Mouse (Mus musculus) midbrain, embryonic 14.5 days (tissue): ENCODE measurements around the gene Il3. TPM values are rescaled to one million over a fixed set of nuclear protein-coding genes. Genes with fewer than 3 reads are reported as not detected.

Experiments
- ATAC-seq: fragments of 200-750 bp; cut with Nextera tagmentation; 2 replicates; pipeline ENCODE4 v1.8.0; 2017; ENCODE audit warnings: moderate number of reproducible peaks, moderate library complexity; ENCODE audit not compliant: low FRiP score, low TSS enrichment
- DNase-seq: peaks from one replicate; pipeline ENCODE4 v3.0.0-alpha.2; 2015
- H3K27ac ChIP-seq: fragments of 300-500 bp; sonication (generic); replicated peaks from 2 replicates; pipeline ENCODE4 v1.5.1; 2014; ENCODE audit warnings: mild to moderate bottlenecking, low read depth, low read length, moderate library complexity
- H3K27me3 ChIP-seq: fragments of 300-500 bp; sonication (generic); 2 replicates; pipeline ENCODE4 v1.6.1; 2014; ENCODE audit warnings: low read length, control low read depth, mixed read lengths; ENCODE audit not compliant: control insufficient read depth, insufficient read depth
- H3K36me3 ChIP-seq: fragments of 300-500 bp; sonication (generic); 2 replicates; pipeline ENCODE4 v1.6.1; 2014; ENCODE audit warnings: low read length, control low read depth; ENCODE audit not compliant: control insufficient read depth, insufficient read depth
- H3K4me1 ChIP-seq: fragments of 300-500 bp; sonication (generic); 2 replicates; pipeline ENCODE4 v1.6.1; 2014; ENCODE audit warnings: mild to moderate bottlenecking, antibody characterized with exemption, low read length, control low read depth; ENCODE audit not compliant: control insufficient read depth, insufficient read depth
- H3K4me2 ChIP-seq: fragments of 300-500 bp; sonication (generic); 2 replicates; pipeline ENCODE4 v1.6.1; 2014; ENCODE audit warnings: mild to moderate bottlenecking, low read length, moderate library complexity
- H3K4me3 ChIP-seq: fragments of 300-500 bp; sonication (generic); replicated peaks from 2 replicates; pipeline ENCODE4 v1.5.1; 2014; ENCODE audit warnings: low read depth, low read length
- H3K9ac ChIP-seq: fragments of 300-500 bp; sonication (generic); replicated peaks from 2 replicates; pipeline ENCODE4 v1.6.1; 2014; ENCODE audit warnings: mild to moderate bottlenecking, low read length, moderate library complexity
- H3K9me3 ChIP-seq: fragments of 300-500 bp; sonication (generic); 2 replicates; pipeline ENCODE4 v1.6.1; 2016; ENCODE audit warnings: low read length, control low read depth, mixed read lengths; ENCODE audit not compliant: control insufficient read depth
- WGBS: fragments of 180-500 bp; shearing (Covaris S2); extraction: QIAGEN DNeasy Blood & Tissue Kit; methylation state at CpG from one replicate; pipeline ENCODE4 v1.1.7; 2014; 5-methylcytosine and 5-hydroxymethylcytosine counted together
- polyA plus RNA-seq: library from polyadenylated mRNA; unstranded; fragments of >200 nt; fragmentation: Nextera tagmentation; extraction: Ambion mirVana; gene quantifications from 2 replicates; pipeline ENCODE4 v1.2.1, GENCODE M21; 2014

Il3 gene
- polyA plus RNA-seq, 1 experiment from 2014 or later, result not detected

GRCm38 (mm10) chr11:54216091-54216490 is 51.0 kb downstream of the Il3 start:
- WGBS, result 86% methylated on average over 6 of the region's 6 CpGs
- Histone ChIP-seq H3K27me3 (no peaks in the 10 kb centered on the region), H3K9ac (no peak overlapping the region), H3K4me1 (no peaks in the 10 kb centered on the region), H3K27ac (no peak overlapping the region), H3K9me3 (no peaks in the 10 kb centered on the region), H3K4me3 (no peak overlapping the region), H3K36me3 (no peaks in the 10 kb centered on the region), H3K4me2 (no peak overlapping the region)
- DNase-seq, result no peak
- no peak for ATAC-seq

Other genes with a start within 250 kb of the Il3 start
- gene Slc22a4, start 239.2 kb downstream of the Il3 start, polyA plus RNA-seq, result 2.5 TPM in 2 replicates
- gene Pdlim4, start 198.3 kb downstream of the Il3 start, polyA plus RNA-seq, result 21.4 and 25.0 TPM in 2 replicates
- gene P4ha2, start 167.2 kb downstream of the Il3 start, polyA plus RNA-seq, result 6.5 and 10.5 TPM in 2 replicates
- gene Csf2, start 17.6 kb downstream of the Il3 start, polyA plus RNA-seq, result not detected in 2 replicates
- 38.4 and 40.9 TPM in 2 replicates for gene Acsl6, start 36.5 kb upstream of the Il3 start, polyA plus RNA-seq
- gene Meikin, start 103.4 kb upstream of the Il3 start, polyA plus RNA-seq, result not detected in 2 replicates
- gene Fnip1, start 170.9 kb upstream of the Il3 start, polyA plus RNA-seq, result 14.0 and 18.2 TPM in 2 replicates